Mouse (Mus musculus): ENCODE results near the gene Parp1.

DNA sequence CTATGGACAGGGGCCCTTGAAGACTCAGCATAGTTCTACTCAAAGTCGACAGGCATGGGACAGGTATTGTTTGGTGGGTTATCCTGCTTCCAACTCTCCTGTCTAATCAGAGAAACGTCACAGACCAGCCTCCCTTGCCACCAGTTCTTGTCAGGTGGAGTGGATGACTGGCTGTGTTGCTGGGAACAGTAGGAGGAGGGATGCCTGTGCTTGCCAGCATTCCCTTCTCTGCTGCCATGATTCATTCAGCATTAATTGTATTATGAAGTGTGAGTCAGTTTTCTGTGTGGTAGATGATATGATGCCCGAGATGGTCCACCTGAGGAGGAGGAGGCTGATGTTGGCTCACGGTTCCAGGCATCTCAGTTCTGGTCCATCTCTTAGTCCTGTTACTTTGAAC lies 9.1 kb downstream of the Parp1 start:
- no peak for TF ChIP-seq CTCF (IDR thresholded peaks at IDR 0.05; ENCODE audit: borderline replicate concordance, insufficient read depth, low read depth, low read length)
- no peak for TF ChIP-seq POLR2A (IDR thresholded peaks at IDR 0.05; ENCODE audit: borderline replicate concordance, insufficient read depth, low read length)

All from cerebellum, adult 2 months (tissue).